Mouse (Mus musculus) CD4-positive, CD25-positive, alpha-beta regulatory T cell, adult 2 months (primary cell): ENCODE results near the gene Scd4.

ENCODE experiments used
- DNase-seq: peaks from one replicate; pipeline ENCODE4 v3.0.0-alpha.2; 2012; ENCODE audit warnings: low read depth, low spot score

The Scd4 gene

GRCm38 (mm10) chr19:44377629-44378375 lies 44.9 kb downstream of the Scd4 start:
- DNase-seq, result no peak

- no peak for DNase-seq
Measured at GRCm38 (mm10) chr19:44379090-44379489, 46.2 kb downstream of the Scd4 start.

- DNase-seq, result no peak
Measured at GRCm38 (mm10) chr19:44380065-44380464, 47.2 kb downstream of the Scd4 start.

GRCm38 (mm10) chr19:44382682-44383321 lies 49.9 kb downstream of the Scd4 start:
- DNase-seq, result no peak

- no peak for DNase-seq
Measured at GRCm38 (mm10) chr19:44385887-44386498, 53.1 kb downstream of the Scd4 start.

- DNase-seq, result no peak
Measured at GRCm38 (mm10) chr19:44387089-44387671, 54.3 kb downstream of the Scd4 start.

GRCm38 (mm10) chr19:44387746-44388474 lies 55.0 kb downstream of the Scd4 start:
- peak; percentile 31 for DNase-seq

- DNase-seq, result peak; percentile 94
Measured at GRCm38 (mm10) chr19:44388475-44389428, 55.9 kb downstream of the Scd4 start.

GRCm38 (mm10) chr19:44389507-44389906 lies 56.6 kb downstream of the Scd4 start:
- no peak for DNase-seq

GRCm38 (mm10) chr19:44391856-44392255 lies 59.0 kb downstream of the Scd4 start:
- no peak for DNase-seq

GRCm38 (mm10) chr19:44392339-44393009 lies 59.6 kb downstream of the Scd4 start:
- no peak for DNase-seq

GRCm38 (mm10) chr19:44393962-44394422 lies 61.1 kb downstream of the Scd4 start:
- no peak for DNase-seq

GRCm38 (mm10) chr19:44394972-44395371 lies 62.1 kb downstream of the Scd4 start:
- no peak for DNase-seq
